Mouse (Mus musculus) adrenal gland, postnatal 36 days (tissue): ENCODE results near the gene Fadd. TPM values are rescaled to one million over a fixed set of nuclear protein-coding genes. Genes with fewer than 3 reads are reported as not detected.

Experiments
- DNase-seq, 2 experiments: peaks; one replicate each; pipeline ENCODE4 v3.0.0; 2021; ENCODE audit warnings: mixed read lengths in 1 of 2
- long read RNA-seq, 2 experiments: library from polyadenylated mRNA; stranded (forward); transcript quantifications; one replicate each; pipeline ENCODE4 v2.0.0; 2021; ENCODE audit warnings: borderline sequencing depth in 2 of 2
- total RNA-seq, 2 experiments: library from RNA; stranded (reverse); gene quantifications; 2 replicates each; pipeline ENCODE4 v1.2.3; 2021

The Fadd gene
- total RNA-seq, result 10 to 100 TPM in 1 of 2 experiments, 1 to 10 TPM in 1; 8.9 to 12.9 TPM
- long read RNA-seq, experiment 1, transcript Fadd-201 (2 exons, 3,903 nt), result major isoform, 15 of 18 reads
- long read RNA-seq, experiment 1, partial matches to known transcripts, result 0 of 18 reads
- long read RNA-seq, experiment 1, other reads (novel, unspliced or antisense), result 3 of 18 reads
- long read RNA-seq, experiment 2, partial matches to known transcripts, result 0 of 5 reads
- long read RNA-seq, experiment 2, other reads (novel, unspliced or antisense), result 1 of 5 reads

DNA sequence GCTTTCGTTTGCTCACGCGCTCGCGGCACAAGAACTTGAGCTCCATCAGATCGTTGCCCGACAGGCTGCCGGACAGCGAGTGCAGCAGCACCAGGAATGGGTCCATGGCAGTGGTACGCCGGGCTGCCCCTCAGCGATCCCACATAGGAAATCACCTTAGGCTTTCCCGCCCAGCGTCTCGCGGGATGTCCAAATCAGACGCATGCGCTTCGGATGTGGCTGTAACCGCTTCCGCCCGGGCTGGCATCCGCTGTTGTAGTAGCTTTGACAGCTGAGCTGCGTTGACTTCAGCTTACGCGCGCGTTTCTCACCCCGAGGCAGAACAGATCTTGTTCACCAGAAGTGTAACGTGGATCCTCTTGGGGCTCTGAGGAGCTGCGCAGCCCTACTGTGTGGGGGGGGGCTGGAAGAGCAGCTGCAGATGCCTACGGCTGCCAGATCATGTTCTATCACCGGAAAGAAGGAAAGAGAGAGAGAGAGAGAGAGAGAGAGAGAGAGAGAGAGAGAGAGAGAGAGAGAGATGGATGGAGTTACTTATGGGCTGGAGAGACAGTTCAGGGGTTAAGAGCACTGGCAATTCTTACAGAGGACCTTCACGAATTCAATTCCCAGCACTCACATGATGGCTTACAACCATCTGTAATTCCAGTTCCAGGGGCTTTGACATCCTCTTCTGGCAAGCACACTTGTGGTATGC lies at the start of gene Fadd:
TSS of gene Fadd (minus strand) at position 180 of the 697 bp plus-strand sequence.
- peak; percentile 95 to 97 for DNase-seq

DNA sequence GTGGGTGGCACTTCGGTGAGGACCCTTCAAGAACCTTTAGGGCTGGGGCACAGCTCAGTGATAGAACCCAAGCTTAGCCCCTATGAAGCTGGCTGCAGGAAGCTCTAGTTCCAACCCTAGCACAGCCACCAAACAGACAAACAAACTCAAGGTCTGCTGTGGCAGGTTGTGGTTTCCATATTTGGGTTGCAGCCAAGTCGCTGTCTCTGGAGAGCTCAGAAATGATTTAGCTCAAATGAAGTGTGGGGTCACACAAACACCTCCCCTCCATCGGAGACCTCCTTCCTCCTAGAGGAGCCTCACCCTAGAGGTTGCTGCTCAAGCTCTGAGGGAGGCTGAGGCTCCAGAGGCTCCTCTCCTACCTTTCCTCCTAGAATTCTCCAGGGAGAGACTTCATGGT lies 48.4 kb upstream of the Fadd start:
- peak in 1 of 2 experiments; percentile 47 for DNase-seq

DNA sequence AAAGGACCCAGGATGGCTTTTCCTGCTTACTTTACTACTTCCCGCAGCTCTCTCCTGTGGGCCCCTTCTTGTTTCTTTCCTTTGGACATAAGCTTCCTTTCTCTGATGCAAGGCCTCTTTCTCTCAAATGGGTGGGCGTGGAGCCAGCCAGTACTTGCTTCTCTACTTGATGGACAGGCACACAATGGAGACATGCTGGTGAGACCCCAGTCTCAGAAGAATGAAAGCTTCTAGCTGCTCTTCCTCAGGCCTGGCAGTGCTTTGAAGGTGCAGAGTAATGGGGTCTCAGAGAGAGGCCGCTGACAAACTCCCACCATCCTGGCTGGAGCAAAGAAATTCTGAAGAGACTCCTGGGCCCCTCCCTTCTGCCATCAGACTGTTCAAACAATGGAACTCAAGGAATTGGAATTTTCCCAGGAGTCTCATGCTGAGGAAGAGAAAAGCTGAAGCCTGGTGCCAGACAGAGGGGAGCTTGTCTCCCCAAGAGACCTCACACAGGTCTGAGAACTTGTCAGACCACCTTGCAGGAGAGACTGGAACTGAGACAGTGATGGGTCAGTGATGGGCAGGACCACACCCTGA lies 46.2 kb upstream of the Fadd start:
- DNase-seq, result no peak

DNA sequence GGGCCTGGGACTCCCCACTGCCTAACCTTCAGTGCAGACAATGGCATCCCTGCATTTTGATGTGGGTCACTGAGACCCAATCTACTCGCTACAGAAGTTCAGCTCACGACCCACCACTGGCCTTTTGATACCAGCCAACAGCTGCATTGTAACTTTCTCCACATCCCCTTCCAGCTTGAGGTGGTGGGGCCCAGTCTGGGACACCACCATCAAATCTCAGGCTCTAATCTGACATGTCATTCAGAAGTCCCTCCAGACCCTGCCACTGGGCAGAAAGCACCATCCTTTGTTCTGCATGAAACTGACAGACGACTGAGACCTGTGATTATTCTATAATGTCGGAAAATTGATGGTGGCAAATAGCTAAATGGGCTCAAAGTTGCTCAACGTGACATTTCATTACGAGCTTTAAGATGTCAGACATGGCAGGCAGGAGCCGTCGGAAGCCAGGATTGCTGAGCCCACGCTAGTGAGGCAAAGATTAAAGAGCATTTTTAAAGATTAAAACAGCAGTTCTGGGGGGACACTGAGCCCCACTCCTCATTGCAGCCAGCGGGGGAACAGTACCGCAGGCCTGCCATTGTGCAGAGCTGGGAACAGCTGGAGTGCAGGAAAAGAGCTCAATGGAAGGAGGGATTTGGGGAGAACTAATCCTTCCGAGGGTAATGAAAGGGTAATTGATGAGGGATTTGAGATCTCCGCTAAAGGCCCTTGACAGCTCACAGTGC lies 45.5 kb upstream of the Fadd start:
- no peak for DNase-seq

DNA sequence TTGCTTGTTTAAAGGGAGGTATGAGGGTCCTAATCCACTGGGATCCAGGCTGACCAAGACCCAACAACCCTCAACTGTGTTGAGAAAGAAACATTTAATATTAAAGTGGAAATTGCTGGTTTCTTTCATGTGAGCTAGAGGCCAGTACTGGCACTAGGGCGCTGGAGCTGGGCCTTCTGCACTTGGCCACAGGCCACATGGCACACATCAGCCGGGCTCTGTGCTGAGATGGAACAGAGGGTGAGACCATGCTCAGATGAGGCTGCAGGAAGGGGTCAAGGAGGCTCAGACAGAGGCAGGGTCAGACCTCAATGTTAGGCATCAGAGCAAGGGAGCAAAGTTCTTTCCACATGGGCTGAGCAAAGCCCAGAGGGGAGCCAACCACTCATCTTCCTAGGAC lies 43.8 kb upstream of the Fadd start:
- peak; percentile 44 to 52 for DNase-seq

DNA sequence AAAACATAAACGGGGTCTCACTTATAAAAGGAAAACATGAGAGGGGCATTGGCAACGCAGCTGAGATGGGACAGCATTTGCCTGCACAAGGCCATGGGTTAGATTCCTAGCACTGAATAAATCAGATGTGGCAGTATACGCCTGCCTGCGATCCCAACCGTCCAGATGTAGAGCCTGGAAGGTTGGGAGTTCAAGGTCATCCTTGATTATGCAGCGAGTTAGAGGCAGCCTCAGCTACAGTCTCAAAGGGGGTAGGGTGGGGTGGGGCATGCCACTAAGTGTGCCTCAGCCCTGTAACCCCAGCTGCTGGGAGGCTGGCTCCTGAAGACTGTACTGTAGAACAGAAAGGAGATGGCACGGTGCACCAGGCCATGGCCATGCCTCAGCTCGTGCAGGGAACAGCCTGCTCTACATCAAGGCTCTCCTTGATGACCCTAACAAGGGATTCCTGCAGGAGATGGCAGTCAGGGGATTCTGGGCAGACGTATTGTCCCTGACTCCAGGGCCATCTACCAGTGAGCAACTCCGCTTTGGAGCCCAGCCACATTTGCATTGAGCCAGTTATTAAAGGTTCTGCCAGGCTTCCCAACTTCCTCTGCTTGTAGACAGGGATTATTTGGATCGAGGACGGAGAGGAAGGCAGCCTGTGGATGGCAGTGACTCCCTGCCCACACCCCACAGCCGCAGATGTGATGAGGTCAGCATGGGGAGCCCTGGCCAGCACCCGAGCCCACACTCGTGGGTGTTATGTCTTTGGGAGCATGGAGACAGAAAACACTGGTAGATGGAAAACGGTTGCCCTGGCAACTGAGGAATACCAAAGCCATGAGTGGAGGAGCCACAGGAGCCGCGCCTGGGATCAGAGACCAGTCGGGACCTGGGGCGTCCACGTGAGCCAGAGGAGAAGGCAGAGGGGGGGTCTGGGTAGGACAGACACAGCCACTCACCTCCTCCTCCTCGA lies 38.7 kb upstream of the Fadd start:
- DNase-seq, result peak; percentile 77 to 78

DNA sequence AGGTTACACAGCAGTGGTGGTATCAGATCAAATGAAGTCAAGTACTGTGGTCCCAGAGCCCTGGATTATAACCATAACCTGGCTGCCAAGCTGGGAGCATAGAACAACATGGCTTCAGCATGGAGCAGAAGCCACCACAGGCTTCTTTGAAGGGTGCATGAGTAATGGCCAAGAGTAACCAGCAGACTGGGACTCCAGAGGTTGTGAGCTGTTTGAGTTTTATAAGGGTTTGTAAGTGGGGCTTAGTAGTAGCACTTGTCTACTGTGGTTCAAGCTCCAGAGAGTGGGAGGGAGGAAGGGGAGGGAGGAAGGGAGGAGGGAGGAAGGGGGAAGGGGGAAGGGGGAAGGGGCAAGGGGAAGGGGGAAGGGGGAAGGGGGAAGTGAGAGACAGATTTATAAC lies 38.1 kb upstream of the Fadd start:
- no peak for DNase-seq

DNA sequence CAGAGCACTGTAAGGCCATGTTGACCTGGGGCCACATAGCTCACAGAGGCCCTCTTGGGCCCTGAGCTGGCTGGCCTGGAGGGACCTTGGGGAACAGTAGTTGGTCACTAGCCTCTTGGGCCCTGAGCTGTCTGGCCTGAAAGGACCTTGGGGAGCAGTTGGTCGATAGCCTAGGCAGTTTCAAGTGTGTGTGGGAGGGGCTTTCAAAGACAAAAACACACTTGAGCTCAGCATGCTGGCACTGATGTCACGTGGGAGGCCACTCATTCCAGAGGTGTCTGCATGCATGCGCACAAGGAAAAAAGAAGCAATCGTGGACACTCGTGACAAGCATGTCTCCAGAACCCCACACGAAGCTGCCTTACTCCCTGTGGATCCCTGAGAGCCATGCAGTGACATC lies 33.1 kb upstream of the Fadd start:
- peak in 1 of 2 experiments; percentile 19 for DNase-seq

DNA sequence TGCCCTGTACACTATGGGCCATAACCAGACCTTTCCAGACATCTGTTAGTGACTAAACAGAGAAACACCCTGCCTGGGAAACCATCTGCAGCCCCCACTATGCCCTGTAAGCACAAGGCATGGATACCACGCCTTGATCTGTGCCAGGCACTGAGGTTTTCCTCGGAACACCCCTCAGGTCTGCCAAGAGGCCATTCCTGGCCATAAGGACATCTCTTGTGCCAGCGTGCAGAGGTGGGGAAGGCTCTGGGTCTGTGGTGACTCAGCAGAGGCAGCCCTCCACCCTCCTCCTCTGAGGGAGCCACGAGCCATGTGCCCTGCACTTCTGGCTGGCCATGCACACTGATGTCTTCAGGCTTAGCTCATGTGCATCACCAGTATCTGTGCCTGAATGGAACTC lies 30.6 kb upstream of the Fadd start:
- DNase-seq, result no peak

DNA sequence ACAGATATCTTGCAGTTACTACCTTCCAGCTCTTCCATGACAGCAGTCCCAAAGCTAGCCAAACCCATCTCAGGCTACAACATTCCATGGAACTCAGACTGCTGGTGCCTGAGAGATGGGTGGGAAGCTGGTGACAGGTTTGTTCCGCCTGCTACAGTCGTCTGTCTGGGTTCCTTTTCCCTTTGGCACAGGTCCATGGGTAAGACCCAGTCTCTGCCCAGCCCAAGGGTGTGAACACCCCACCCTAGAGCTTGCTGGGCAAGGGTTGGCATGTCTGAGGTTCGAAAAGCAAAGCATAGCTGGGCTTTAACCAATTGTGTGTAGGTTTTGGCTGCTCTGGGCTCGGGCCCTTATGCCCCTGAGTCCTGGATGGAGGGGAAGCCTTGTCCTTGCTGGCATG lies 30.1 kb upstream of the Fadd start:
- DNase-seq, result no peak

DNA sequence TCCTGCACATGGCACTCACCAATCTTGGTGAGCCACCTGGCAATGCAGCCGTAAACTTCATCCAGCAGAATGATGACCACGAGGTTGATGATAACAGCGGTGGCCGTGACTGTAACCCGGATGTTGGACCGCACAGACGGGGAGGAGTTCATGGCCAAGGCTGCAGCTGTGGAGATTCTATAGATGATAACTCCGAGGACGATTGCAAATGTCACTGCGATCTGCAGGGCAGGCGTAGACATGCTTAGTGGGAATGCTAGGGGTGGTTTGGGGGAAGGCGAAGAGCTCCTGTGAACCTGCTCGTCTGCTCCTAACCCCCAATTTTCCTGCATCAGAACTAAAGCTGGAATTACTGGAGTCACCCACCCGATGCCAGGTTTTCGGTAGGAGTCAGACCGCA lies 29.3 kb upstream of the Fadd start:
- DNase-seq, result peak in 1 of 2 experiments; percentile 10

DNA sequence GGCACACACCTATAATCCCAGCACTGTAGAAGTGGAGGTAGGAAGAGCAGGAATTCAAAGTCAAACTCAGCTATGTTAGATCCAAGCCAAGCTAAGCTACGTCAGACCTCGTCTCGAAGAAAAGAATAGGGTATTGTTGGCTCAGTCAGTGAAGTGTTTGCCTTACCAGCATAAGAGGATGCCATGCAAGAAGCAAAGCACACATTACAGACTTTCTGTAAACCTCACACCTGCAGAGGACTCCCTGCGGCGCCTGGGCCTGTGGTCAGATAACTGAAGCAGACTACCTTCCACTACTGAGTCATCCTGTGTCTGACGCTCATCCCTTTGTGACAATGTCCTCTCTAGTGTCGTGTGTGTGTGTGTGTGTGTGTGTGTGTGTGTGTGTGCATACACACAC lies 27.3 kb upstream of the Fadd start:
- DNase-seq, result no peak

DNA sequence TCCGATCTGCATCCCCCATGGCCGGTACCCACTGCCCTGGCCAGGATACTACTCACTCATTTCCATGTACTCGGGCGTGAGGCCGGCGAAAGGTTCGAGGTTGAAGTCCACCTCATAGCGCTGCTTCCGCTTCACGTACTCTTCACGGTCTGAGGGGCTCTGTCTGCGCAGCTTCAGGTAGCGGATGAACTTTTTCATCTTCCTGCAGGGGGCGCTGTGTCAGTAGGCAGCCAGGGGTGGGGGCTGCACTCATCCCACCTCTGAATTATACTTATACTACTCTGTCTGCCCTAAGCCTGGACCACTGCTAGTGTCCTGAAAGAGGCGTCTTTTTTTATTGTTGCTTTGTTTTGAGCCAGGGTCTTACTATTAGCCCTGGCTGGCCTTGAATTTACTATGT lies 25.6 kb upstream of the Fadd start:
- DNase-seq, result no peak

DNA sequence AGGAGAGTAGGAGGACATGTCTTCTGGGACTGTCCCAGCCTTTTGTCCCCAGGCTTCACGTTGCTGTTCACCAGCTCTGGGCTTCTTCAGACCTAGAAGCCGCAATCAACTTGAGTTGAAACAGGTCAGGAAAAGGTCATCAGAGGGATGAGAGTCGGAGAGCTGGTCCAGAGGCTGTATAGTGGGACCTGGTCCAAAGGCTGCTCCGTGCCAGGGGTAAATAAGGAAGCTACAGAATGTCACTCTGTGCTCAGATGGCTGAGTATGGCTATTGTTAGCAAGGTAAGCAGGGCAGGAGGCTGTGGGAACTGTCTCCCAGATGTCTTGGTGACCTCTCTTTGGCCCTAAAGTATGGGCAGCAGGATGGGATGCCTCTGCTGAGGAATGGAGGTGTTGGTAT lies 22.5 kb upstream of the Fadd start:
- no peak for DNase-seq

DNA sequence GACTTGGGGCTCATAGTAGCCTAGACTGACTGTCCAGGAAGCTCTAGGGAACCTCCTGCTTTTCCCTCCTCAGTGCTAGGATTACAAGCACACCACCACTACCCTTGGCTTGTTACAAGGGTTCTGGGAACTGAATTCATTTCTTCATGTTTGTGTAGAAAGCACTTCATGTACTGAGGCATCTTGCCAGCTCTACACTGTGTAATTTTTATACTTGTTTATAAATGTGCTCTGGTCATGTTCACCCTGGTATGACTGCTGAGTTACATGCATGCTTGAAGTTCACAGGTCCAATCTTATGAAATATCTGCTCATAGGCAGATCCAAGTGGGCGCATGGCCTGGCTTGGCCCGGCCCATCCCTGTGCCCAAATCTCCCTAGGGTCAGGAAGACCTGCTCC lies 22.0 kb upstream of the Fadd start:
- DNase-seq, result no peak

DNA sequence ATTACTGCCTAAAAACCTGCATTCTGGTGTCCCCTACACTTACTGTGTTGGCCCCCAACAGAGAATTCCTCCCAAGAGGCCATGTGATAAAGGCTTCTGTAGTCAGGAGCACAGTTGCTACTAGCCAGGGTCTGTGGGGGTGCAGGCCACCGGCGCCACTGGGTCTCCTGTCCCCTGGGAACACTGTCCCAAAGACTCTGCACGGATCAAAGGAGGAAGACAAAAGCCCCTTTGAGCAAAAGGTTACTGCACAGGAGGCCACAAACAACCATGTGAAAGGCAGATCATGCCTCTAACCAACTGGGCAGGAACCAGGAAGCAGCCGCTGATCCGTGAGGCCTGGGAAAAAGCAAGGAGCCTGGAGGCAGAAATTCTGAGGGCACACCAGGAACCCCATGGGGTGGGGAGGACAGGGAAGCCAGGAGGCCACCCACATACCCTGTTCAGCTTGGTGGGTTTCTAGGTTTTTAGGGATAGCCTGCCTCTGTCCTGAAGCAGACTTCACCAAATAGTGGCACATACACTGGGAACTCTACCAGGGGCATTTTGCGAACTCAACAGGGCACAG lies 18.2 kb upstream of the Fadd start:
- no peak for DNase-seq

DNA sequence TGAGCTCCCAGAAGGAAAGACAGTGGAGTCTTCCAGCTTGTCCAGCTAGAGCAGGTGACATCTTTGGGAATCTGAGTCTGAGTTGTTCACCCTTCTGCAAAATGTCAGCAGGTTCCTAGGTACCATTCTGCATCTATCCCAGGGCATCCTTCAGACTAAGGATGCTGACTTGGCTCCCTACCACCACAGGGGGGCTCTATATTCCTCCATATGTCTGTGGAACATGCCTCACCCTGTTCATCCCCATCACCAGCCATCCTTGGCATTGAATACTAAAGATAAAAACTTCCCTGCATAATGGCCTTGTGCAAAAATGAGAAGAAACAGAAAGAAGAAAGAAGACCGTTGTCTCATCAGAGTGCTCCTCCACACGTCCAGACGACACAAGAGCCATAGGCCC lies 7.2 kb upstream of the Fadd start:
- DNase-seq, result no peak

DNA sequence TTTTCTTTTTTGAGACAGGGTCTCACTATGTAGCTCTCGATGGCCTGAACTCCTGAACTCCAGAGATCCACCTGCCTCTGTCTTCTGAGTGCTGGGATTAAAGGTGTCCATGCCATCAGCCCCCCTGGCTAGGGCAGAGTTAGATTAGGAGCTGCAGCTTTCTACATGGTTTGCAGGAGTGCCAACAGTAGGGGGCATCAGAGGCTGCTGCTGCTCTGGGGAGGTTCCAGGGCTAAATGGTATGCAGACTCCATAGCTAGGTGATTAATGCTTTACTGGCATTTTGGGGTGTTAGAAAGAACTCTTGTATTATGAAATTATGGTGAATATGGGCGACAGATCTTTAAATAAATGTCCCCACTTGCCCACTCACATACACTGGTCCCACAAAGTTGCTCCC lies 5.0 kb upstream of the Fadd start:
- DNase-seq, result peak; percentile 61 to 75

DNA sequence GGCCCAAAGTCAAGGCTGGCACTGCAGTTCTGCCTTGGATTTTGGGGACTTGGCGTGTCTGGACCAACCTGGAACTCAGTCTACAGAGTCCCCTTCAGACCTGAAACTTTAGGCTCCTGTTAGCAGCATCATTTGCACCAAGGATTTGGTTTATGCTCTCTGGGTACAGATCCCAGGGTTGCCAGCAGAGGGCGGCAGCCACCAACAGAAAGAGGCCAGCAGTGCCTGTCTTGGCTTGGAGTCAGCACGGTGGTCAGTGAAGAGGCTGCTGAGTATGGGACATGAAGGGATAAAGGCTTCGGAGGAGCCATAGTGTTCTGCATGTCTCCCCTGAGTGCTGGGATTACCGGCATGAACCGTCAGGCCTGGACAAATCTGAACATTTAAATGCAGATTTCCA lies 3.4 kb upstream of the Fadd start:
- peak; percentile 77 to 84 for DNase-seq

DNA sequence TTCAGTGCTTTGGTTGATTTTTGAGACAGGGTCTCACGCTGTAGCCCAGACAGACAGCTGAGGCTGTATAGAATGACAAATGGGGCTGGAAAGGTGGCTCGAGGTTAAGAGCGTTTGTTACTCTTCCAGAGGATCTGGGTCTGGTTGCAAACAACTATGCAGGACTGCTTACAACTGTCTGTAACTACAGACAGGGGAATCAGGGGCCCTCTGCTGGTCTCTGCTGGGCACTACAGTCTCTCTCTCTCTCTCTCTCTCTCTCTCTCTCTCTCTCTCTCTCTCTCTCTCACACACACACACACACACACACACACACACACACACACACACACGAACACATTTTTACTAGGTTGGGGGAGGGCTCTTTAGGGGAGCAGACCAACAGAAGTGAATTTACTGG lies 1.4 kb upstream of the Fadd start:
- DNase-seq, result peak; percentile 37 to 60

DNA sequence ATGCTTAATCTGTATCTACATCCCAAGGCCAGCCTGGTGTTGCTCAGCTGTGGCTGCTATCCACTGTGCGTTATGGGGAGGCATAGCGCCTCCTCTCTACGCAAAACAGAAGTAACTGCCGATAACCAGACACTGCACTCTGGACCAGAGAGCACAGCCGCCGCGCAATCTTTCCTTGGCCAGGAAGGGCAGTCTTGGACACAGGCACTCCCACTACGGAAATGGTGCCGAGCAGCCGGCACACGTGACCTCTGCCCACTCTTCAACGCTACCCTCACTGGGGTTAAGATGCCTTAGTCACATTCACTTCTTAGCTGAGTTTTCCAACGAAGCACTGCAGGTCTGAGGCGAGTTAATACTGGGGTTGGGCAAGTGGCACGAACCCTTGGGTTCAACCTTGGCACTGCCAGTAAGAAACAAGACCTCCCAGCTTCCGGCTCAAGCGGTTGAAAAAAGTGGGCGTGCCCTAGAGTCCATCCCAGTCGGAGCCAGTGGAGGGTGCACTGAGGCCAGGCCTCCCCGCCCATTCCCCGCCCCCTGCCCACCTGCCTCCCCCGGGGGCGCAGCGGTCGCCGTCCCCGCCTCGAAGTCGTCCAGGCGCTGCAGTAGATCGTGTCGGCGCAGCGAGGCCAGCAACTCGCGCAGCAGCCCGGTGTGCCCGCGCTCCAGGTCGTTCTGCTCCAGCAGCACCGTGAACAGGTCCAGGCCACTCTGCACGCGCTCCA lies 542 bp downstream of the Fadd start:
- peak; percentile 88 for DNase-seq
